Mouse (Mus musculus) bone marrow macrophage, adult 2 months (primary cell): ENCODE measurements around the gene Ccdc142.

Experiments
- CTCF ChIP-seq: IDR thresholded peaks from 2 replicates; pipeline ENCODE4 v1.5.1; 2012; ENCODE audit warnings: low read depth, mild to moderate bottlenecking, low read length, moderate library complexity
- POLR2A ChIP-seq: IDR thresholded peaks from 2 replicates; pipeline ENCODE4 v1.6.1; 2012; ENCODE audit warnings: mild to moderate bottlenecking, low read depth, low read length, borderline replicate concordance

DNA sequence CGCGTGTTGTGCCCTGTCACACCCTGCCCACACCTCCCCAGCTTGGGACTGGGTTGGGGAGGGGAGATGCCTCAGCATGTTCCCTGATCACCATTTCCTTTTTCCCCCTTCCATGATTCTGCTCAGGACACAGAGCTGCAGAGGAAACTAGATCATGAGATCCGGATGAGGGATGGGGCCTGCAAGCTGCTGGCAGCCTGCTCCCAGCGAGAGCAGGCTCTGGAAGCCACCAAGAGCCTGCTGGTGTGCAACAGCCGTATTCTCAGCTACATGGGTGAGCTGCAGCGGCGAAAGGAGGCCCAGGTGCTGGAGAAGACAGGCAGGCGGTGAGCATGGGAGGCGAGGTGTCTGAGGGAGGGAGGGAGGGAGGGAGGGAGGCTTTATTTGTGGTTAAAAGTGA is 44.4 kb downstream of the Ccdc142 start:
- TF ChIP-seq CTCF (no peak), POLR2A (no peak)
